Mouse (Mus musculus) testis, postnatal 14 days (tissue): ENCODE measurements at regions not wholly inside any gene's neighbourhood (a gene's known extent, or its start where the extent isn't known, plus 50 kb on each side); places are given as distances from the start of the nearest gene placed in this dataset.
"Not testable (repeated sequence)": the region's sequence is repeated elsewhere in the genome, so short reads cannot be mapped to it uniquely, and the experiment has no call there.

Source experiments
- DNase-seq: peaks from one replicate; pipeline ENCODE4 v3.0.0; 2021; ENCODE audit warnings: low spot score

- DNase-seq: no peak
Observed at GRCm38 (mm10) chr13:5367058-5367797, 494.1 kb upstream of the Klf6 start.

- DNase-seq: no peak
Observed at GRCm38 (mm10) chr13:5370007-5370406, 491.3 kb upstream of the Klf6 start.

GRCm38 (mm10) chr13:5373191-5373590, 488.1 kb upstream of the Klf6 start:
- DNase-seq: no peak

GRCm38 (mm10) chr13:5408226-5408804, 453.0 kb upstream of the Klf6 start:
- DNase-seq: no peak

- no peak for DNase-seq
Observed at GRCm38 (mm10) chr13:5412052-5412451, 449.2 kb upstream of the Klf6 start.

- DNase-seq: not testable (repeated sequence)
Observed at GRCm38 (mm10) chr13:5413009-5413408, 448.3 kb upstream of the Klf6 start.

GRCm38 (mm10) chr13:5424110-5424509, 437.2 kb upstream of the Klf6 start:
- DNase-seq: no peak

GRCm38 (mm10) chr13:5425491-5426232, 435.6 kb upstream of the Klf6 start:
- no peak for DNase-seq

- DNase-seq: no peak
Observed at GRCm38 (mm10) chr13:5433652-5434051, 427.6 kb upstream of the Klf6 start.

GRCm38 (mm10) chr13:5435131-5435530, 426.2 kb upstream of the Klf6 start:
- DNase-seq: no peak

- no peak for DNase-seq
Observed at GRCm38 (mm10) chr13:5436191-5436590, 425.1 kb upstream of the Klf6 start.

GRCm38 (mm10) chr13:5440454-5440853, 420.8 kb upstream of the Klf6 start:
- DNase-seq: no peak

- no peak for DNase-seq
Observed at GRCm38 (mm10) chr13:5444759-5445478, 416.4 kb upstream of the Klf6 start.

- no peak for DNase-seq
Observed at GRCm38 (mm10) chr13:5448601-5449000, 412.7 kb upstream of the Klf6 start.

GRCm38 (mm10) chr13:5480779-5481178, 380.5 kb upstream of the Klf6 start:
- DNase-seq: no peak

- no peak for DNase-seq
Observed at GRCm38 (mm10) chr13:5492266-5492665, 369.0 kb upstream of the Klf6 start.

GRCm38 (mm10) chr13:5497535-5497934, 363.7 kb upstream of the Klf6 start:
- no peak for DNase-seq

GRCm38 (mm10) chr13:5511784-5512183, 349.5 kb upstream of the Klf6 start:
- no peak for DNase-seq

GRCm38 (mm10) chr13:5515552-5515951, 345.7 kb upstream of the Klf6 start:
- no peak for DNase-seq

- no peak for DNase-seq
Observed at GRCm38 (mm10) chr13:5516088-5516487, 345.2 kb upstream of the Klf6 start.

- no peak for DNase-seq
Observed at GRCm38 (mm10) chr13:5519181-5519580, 342.1 kb upstream of the Klf6 start.

GRCm38 (mm10) chr13:5519600-5519999, 341.7 kb upstream of the Klf6 start:
- no peak for DNase-seq

- no peak for DNase-seq
Observed at GRCm38 (mm10) chr13:5527400-5527799, 333.9 kb upstream of the Klf6 start.
